Mouse (Mus musculus) macrophage (primary cell): Measurements from ENCODE around the gene Nsd2. TPM values are rescaled to one million over a fixed set of nuclear protein-coding genes. Genes with fewer than 3 reads are reported as not detected.

ENCODE experiments used
- H3K27ac ChIP-seq: fragments of 350-480 bp; formaldehyde crosslinking; 2 replicates; pipeline ENCODE4 v1.9.0; 2021
- H3K36me3 ChIP-seq: fragments of 350-480 bp; formaldehyde crosslinking; 2 replicates; pipeline ENCODE4 v1.9.0; 2021; ENCODE audit errors: inconsistent target
- H3K4me3 ChIP-seq: fragments of 350-480 bp; formaldehyde crosslinking; 2 replicates; pipeline ENCODE4 v1.9.0; 2021; ENCODE audit errors: inconsistent target
- H3K79me2 ChIP-seq: fragments of 350-480 bp; formaldehyde crosslinking; 2 replicates; pipeline ENCODE4 v1.9.0; 2021; ENCODE audit errors: inconsistent target
- WGBS: methylation state at CpG from one replicate; pipeline ENCODE4 v1.1.7; 2026; ENCODE audit warnings: inconsistent platforms; ENCODE audit not compliant: missing documents; 5-methylcytosine and 5-hydroxymethylcytosine counted together
- polyA plus RNA-seq: library from polyadenylated mRNA; stranded (reverse); fragments of 250-400 nt; gene quantifications from 3 replicates; pipeline ENCODE4 v1.2.4, GENCODE M21; 2018; ENCODE audit warnings: inconsistent platforms

Nsd2 gene
- polyA plus RNA-seq, 1 experiment from 2014 or later: 18.1 TPM

DNA sequence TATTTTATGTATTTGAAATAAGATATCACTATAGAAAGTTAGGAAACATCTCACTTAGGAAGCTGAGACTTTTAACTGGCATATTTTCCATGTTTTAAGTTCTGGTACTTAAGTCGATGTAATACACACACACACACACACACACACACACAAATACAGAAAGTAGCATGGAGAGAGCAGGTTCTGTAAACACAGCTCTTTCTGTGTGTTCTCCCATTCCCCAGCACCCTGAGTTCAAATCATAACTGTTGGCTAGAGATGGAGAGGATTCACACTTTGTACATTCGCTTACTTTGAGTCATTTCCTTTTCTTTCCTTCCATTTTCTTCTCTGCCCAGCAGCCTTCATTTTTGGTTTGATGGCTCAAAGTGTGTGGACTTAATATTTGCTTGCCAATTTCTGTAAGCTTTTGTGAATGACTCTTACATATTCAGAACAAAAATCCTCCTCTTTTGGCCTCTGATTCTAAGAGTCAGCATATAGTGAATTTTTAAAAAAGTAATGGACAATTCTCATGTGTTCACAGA is 1.4 kb downstream of the Nsd2 start:
- Histone ChIP-seq H3K27ac (peak overlapping the region; percentile 55), H3K79me2 (peaks cover 56% of the 10 kb centered on the region), H3K36me3 (no peaks in the 10 kb centered on the region), H3K4me3 (peak overlapping the region; percentile 59)
- 8% methylated on average over 2 of the region's 2 CpGs for WGBS

DNA sequence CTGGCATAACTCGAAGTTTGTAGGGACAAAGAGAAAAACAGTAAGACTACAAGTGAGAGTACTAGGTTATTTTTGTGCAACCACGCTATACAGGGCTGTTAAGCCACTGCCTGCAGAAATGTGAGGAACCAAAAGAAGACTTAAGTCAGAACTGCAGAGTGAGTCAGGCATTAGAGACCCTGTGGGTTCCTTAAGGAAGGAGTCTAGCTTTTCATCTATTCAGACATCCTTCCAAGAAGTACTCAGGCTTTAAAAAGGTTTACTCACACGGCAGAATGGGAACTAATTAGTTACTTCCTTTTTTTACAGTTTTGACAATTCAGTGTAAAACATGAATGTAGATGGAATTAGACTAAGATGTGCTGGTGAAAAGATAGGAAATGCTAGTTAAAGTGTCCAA is 1.9 kb downstream of the Nsd2 start:
- WGBS: 3% methylated on average over 3 of the region's 3 CpGs
- H3K4me3 ChIP-seq: no peak overlapping the region

GRCm38 (mm10) chr5:33826001-33826400 is 5.5 kb downstream of the Nsd2 start:
- Histone ChIP-seq H3K36me3 (no peaks in the 10 kb centered on the region), H3K27ac (no peak overlapping the region), H3K4me3 (no peak overlapping the region), H3K79me2 (peaks cover 97% of the 10 kb centered on the region)

More for the DNA sequence above, 1.9 kb downstream of the Nsd2 start:
- peaks cover 61% of the 10 kb centered on the region for H3K79me2 ChIP-seq
- H3K36me3 ChIP-seq: no peaks in the 10 kb centered on the region
- H3K27ac ChIP-seq: peak overlapping the region; percentile 55

DNA sequence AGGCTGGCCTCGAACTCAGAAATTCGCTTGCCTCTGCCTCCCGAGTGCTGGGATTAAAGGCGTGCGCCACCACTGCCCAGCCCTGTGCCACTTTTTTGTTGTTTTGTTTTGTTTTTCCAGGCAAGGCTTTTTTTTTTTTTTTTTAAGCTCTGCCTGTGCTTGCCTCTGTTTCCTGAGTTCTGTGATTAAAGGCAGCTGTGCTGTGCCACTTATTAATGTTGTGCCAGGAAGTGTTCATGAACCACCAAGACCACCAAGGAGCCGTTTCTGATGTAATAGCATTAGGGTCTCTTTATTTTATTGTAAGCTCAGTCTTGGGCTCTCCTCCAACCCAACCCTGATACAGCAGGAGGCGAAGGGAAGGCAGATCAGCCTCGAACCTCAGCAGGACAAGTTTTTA is 7.6 kb downstream of the Nsd2 start:
- Histone ChIP-seq H3K36me3 (no peaks in the 10 kb centered on the region), H3K4me3 (no peak overlapping the region), H3K27ac (no peak overlapping the region), H3K79me2 (peaks cover 100% of the 10 kb centered on the region)
- WGBS: 72% methylated on average over 8 of the region's 8 CpGs

GRCm38 (mm10) chr5:33829958-33830357 is 9.4 kb downstream of the Nsd2 start:
- 77% methylated on average over 3 of the region's 3 CpGs for WGBS
- peaks cover 100% of the 10 kb centered on the region for H3K79me2 ChIP-seq
- H3K4me3 ChIP-seq: no peak overlapping the region
- no peak overlapping the region for H3K27ac ChIP-seq
- H3K36me3 ChIP-seq: no peaks in the 10 kb centered on the region

DNA sequence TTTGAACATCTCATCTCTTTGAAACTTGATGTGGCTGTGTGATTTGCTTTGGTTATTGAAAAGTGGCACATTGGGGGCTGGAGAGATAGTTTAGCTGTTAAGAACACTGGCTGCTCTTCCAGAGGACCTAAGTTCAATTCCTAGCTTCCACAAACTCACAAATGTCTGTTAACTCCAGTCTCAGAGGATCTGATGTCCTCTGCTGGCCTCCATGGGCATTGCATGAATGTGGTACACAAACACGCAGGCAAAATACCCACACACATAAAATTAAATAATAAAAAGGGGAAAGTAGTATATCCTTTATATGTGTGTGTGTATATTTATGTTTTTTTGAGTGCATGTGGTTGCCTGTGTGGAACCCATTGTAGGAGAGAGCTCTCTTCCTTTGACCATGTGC is 10.3 kb downstream of the Nsd2 start:
- peaks cover 100% of the 10 kb centered on the region for H3K79me2 ChIP-seq
- no peak overlapping the region for H3K27ac ChIP-seq
- no CpG with 5 or more reads among the region's 1 CpGs for WGBS
- H3K4me3 ChIP-seq: no peak overlapping the region
- H3K36me3 ChIP-seq: no peaks in the 10 kb centered on the region

DNA sequence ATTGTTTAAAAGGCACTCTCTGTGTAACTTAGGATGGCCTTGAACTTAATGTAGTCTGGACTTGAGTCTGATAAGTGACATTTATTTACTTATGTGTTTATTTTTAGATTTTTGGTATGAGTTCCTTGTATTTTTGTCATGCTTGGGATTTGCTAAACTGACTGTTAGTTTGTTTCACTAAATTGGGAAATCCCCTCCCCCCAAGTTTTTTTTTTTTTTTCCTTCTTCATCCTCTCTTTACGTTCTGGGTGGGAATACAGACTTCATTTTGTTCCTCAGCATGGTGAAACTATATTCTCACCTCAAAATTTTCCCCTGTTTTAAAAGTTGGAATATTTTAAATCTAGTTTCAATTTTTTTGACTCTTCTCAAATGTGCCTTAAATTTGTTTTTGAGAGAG is 20.8 kb downstream of the Nsd2 start:
- Histone ChIP-seq H3K27ac (no peak overlapping the region), H3K36me3 (no peaks in the 10 kb centered on the region), H3K79me2 (peaks cover 100% of the 10 kb centered on the region), H3K4me3 (no peak overlapping the region)
- 83% methylated on average over 1 of the region's 1 CpGs for WGBS

DNA sequence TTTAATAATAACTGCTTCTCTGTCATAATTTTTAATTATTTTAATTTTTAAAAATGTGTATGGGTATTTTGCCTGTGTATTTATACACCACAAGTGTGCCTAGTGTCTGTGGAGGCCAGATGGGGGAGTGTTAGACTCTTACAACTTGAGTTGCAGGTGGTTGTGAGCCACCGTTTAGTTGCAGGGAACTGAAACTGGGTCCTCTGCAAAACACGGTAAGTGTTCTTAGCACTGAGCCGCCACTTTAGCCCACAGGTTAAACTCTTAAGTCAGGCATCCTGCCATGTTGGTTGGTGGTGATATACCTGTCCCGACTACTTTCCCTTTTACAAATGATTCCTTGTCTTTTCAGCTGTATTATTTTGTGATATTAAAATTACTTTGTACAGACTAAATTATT is 22.0 kb downstream of the Nsd2 start:
- Histone ChIP-seq H3K27ac (no peak overlapping the region), H3K36me3 (no peaks in the 10 kb centered on the region), H3K79me2 (peaks cover 100% of the 10 kb centered on the region), H3K4me3 (no peak overlapping the region)
- 51% methylated on average over 4 of the region's 4 CpGs for WGBS

DNA sequence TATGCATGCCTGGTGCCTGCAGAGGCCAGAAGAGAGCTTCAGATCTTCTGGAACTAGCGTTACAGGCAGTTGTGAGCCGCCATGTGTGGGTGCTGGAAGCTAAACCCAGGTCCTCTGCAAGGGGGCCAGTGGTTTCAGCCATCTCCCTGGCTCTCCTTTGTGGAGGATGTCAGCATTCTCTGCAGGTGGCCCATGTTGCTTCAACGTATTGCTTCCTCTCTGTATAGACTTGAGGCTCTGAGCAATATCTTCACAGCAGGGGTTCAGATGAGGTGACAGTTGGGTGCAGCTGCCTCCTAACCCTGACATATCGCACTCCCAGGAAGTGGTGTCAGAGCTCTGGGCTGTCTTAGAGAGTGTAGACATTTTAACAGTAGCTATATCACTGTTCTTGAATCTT is 30.9 kb downstream of the Nsd2 start:
- Histone ChIP-seq H3K79me2 (peaks cover 81% of the 10 kb centered on the region), H3K27ac (no peak overlapping the region), H3K4me3 (no peak overlapping the region), H3K36me3 (peaks cover 13% of the 10 kb centered on the region)
- 95% methylated on average over 4 of the region's 4 CpGs for WGBS

- peaks cover 65% of the 10 kb centered on the region for H3K79me2 ChIP-seq
- WGBS: 100% methylated on average over 1 of the region's 1 CpGs
- peaks cover 19% of the 10 kb centered on the region for H3K36me3 ChIP-seq
- no peak overlapping the region for H3K4me3 ChIP-seq
- H3K27ac ChIP-seq: no peak overlapping the region
Observed at GRCm38 (mm10) chr5:33853086-33853485, 32.6 kb downstream of the Nsd2 start.

DNA sequence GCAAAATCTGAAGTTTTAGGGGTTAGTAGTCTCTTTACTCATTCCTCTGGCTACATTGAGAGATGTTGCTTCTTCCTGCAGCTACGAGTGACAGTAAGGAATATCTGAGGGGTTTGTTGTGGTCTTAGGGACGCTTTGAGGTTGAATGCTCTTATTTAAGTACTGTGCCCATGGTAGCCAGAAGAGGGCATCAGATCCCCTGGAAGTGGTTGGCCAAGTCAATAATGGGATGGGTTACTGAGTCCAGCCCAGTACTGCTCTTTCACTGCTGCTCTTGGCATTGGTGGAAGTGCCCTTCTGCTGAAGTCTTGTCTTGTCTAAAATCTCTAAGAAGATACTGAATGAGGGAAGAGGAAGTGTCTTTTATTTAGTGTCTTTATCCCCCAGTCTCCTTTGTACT is 33.5 kb downstream of the Nsd2 start:
- 85% methylated on average over 2 of the region's 2 CpGs for WGBS
- peaks cover 56% of the 10 kb centered on the region for H3K79me2 ChIP-seq
- no peak overlapping the region for H3K27ac ChIP-seq
- peaks cover 19% of the 10 kb centered on the region for H3K36me3 ChIP-seq
- no peak overlapping the region for H3K4me3 ChIP-seq

DNA sequence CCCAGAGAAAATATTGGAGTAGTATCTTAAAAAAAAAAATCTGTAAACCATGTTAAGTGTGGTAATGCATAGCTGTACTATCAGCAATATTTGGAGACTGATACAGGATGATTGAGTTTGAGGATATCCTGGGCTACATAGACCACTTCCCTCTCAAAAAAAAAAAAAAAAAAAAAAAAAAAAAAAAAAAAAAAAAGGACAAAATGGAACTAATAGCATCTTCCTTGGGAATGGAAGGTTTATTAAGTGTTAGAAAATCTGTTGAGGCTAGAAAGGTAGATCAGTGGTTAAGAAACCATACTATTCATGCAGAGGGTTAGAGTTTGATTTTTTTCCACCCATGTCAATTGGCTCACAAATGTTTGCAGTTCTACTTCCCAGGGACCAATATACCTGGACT is 37.2 kb downstream of the Nsd2 start:
- Histone ChIP-seq H3K36me3 (peaks cover 34% of the 10 kb centered on the region), H3K79me2 (peaks cover 38% of the 10 kb centered on the region), H3K27ac (no peak overlapping the region), H3K4me3 (no peak overlapping the region)

- WGBS: 100% methylated on average over 1 of the region's 1 CpGs
- H3K4me3 ChIP-seq: no peak overlapping the region
- peaks cover 23% of the 10 kb centered on the region for H3K36me3 ChIP-seq
- no peak overlapping the region for H3K27ac ChIP-seq
- no peaks in the 10 kb centered on the region for H3K79me2 ChIP-seq
Observed at GRCm38 (mm10) chr5:33875472-33875871, 54.9 kb downstream of the Nsd2 start.

GRCm38 (mm10) chr5:33881118-33881517 is 60.6 kb downstream of the Nsd2 start:
- Histone ChIP-seq H3K4me3 (no peak overlapping the region), H3K27ac (no peak overlapping the region), H3K36me3 (peaks cover 51% of the 10 kb centered on the region), H3K79me2 (no peaks in the 10 kb centered on the region)
- 96% methylated on average over 4 of the region's 4 CpGs for WGBS

DNA sequence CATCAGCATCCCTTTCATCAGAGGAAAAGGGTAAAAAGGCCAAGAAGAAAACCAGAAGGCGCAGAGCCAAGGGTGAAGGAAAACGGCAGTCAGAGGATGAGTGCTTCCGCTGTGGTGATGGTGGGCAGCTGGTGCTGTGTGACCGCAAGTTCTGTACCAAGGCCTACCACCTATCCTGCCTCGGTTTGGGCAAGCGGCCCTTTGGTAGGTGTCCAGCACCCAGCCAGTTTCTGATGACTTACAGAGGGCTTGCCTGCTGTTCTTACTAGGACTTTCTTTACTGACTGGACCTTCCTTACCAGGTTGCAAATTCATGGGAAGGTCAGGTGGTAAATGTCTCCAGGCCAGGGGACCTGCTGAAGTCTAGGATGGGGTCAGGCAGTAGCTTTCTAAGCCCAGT is 72.9 kb downstream of the Nsd2 start:
- no peak overlapping the region for H3K27ac ChIP-seq
- 89% methylated on average over 6 of the region's 6 CpGs for WGBS
- H3K36me3 ChIP-seq: peaks cover 79% of the 10 kb centered on the region
- H3K79me2 ChIP-seq: no peaks in the 10 kb centered on the region
- H3K4me3 ChIP-seq: no peak overlapping the region

GRCm38 (mm10) chr5:33895116-33895515 is 74.6 kb downstream of the Nsd2 start:
- H3K27ac ChIP-seq: no peak overlapping the region
- H3K4me3 ChIP-seq: no peak overlapping the region
- WGBS: 98% methylated on average over 8 of the region's 9 CpGs
- no peaks in the 10 kb centered on the region for H3K79me2 ChIP-seq
- peaks cover 90% of the 10 kb centered on the region for H3K36me3 ChIP-seq
